Comparison of ENCODE assay signal across 10 mouse cellular contexts in genomic region chr11:102215511-102215910, GRCm38 (mm10). TPM values are rescaled to one million over a fixed set of nuclear protein-coding genes. Genes with fewer than 3 reads are reported as not detected.
DNase-seq lines count a peak whose midpoint lies in the region; ATAC-seq and TF ChIP-seq lines count a peak whose summit lies in the region.
"Had no signal": no experiment of that assay in that cellular context is flagged by ENCODE, and none has a peak within 500 bp of the region (broad histone marks: within the 10 kb centered on the region; RNA-seq: fewer than 3 reads in every experiment).

No protein-coding gene starts in this region.

- no peaks in the 10 kb centered on the region for H3K27me3 ChIP-seq in forebrain, postnatal 0 days (ENCODE audit: insufficient read depth, low read length)
- no peaks in the 10 kb centered on the region for H3K27me3 ChIP-seq in forebrain, embryonic 14.5 days (replicated peaks; ENCODE audit: control insufficient read depth, insufficient read depth, low read length)
- no peaks in the 10 kb centered on the region for H3K27me3 ChIP-seq in lung, embryonic 16.5 days (ENCODE audit: control insufficient read depth, insufficient read depth, low read depth, low read length)
- H3K27me3 ChIP-seq in heart, embryonic 16.5 days (ENCODE audit: control insufficient read depth, insufficient read depth, low read length): no peaks in the 10 kb centered on the region
- no peaks in the 10 kb centered on the region for H3K27me3 ChIP-seq in neural tube, embryonic 15.5 days (replicated peaks)
- H3K27me3 ChIP-seq: hindbrain, embryonic 15.5 days had no signal

- no peak overlapping the region for H3K27ac ChIP-seq in forebrain, postnatal 0 days (ENCODE audit: low read depth, low read length)
- no peak overlapping the region for H3K27ac ChIP-seq in forebrain, embryonic 14.5 days (ENCODE audit: low read depth, low read length)
- peak overlapping the region; percentile 98 for H3K27ac ChIP-seq in lung, embryonic 16.5 days (ENCODE audit: low read length)
- peak overlapping the region; percentile 99 for H3K27ac ChIP-seq in heart, embryonic 16.5 days (ENCODE audit: low read length)
- peak overlapping the region; percentile 37; the same call in 1 of the 2 replicates for H3K27ac ChIP-seq in neural tube, embryonic 15.5 days (replicated peaks)

- 79% methylated on average over 11 of the region's 11 CpGs for WGBS in forebrain, postnatal 0 days
- WGBS in forebrain, embryonic 14.5 days: 80% methylated on average over 11 of the region's 11 CpGs
- WGBS in lung, embryonic 16.5 days: 49% methylated on average over 11 of the region's 11 CpGs
- 31% methylated on average over 11 of the region's 11 CpGs for WGBS in heart, embryonic 16.5 days
- 70% methylated on average over 11 of the region's 11 CpGs for WGBS in neural tube, embryonic 15.5 days

- H3K4me1 ChIP-seq in forebrain, postnatal 0 days (ENCODE audit: insufficient read depth): peaks cover 46% of the 10 kb centered on the region
- H3K4me1 ChIP-seq in forebrain, embryonic 14.5 days (ENCODE audit: control insufficient read depth, insufficient read depth, low read length): peaks cover 45% of the 10 kb centered on the region
- peaks cover 82% of the 10 kb centered on the region for H3K4me1 ChIP-seq in lung, embryonic 16.5 days (replicated peaks; ENCODE audit: control insufficient read depth, insufficient read depth, low read length)
- H3K4me1 ChIP-seq in heart, embryonic 16.5 days (ENCODE audit: control insufficient read depth, insufficient read depth, low read length): peaks cover 86% of the 10 kb centered on the region
- H3K4me1 ChIP-seq in neural tube, embryonic 15.5 days: peaks cover 91% of the 10 kb centered on the region

- H3K9me3 ChIP-seq in forebrain, postnatal 0 days (ENCODE audit: low read length): no peaks in the 10 kb centered on the region
- no peaks in the 10 kb centered on the region for H3K9me3 ChIP-seq in forebrain, embryonic 14.5 days (replicated peaks; ENCODE audit: control insufficient read depth, low read length)
- H3K9me3 ChIP-seq in lung, embryonic 16.5 days (ENCODE audit: control insufficient read depth, low read length): no peaks in the 10 kb centered on the region
- no peaks in the 10 kb centered on the region for H3K9me3 ChIP-seq in heart, embryonic 16.5 days (replicated peaks; ENCODE audit: control insufficient read depth, low read length)
- no peaks in the 10 kb centered on the region for H3K9me3 ChIP-seq in neural tube, embryonic 15.5 days (replicated peaks)
- H3K9me3 ChIP-seq: hindbrain, embryonic 15.5 days had no signal

- DNase-seq in forebrain, postnatal 0 days: no peak
- no peak for DNase-seq in forebrain, embryonic 14.5 days (ENCODE audit: low spot score)
- no peak for DNase-seq in lung, adult 18-20 months
- no peak for DNase-seq in spleen, postnatal 36 days (ENCODE audit: low spot score in 2 of 2)
- no peak for DNase-seq in thymus, postnatal 14 days

- peaks cover 16% of the 10 kb centered on the region for H3K36me3 ChIP-seq in forebrain, postnatal 0 days (ENCODE audit: insufficient read depth)
- H3K36me3 ChIP-seq in forebrain, embryonic 14.5 days (ENCODE audit: control insufficient read depth, insufficient read depth, low read length): peaks cover 14% of the 10 kb centered on the region; the same call in 1 of the 2 replicates
- H3K36me3 ChIP-seq in lung, embryonic 16.5 days (ENCODE audit: control insufficient read depth, insufficient read depth, low read length): no peaks in the 10 kb centered on the region
- H3K36me3 ChIP-seq in heart, embryonic 16.5 days (ENCODE audit: control insufficient read depth, insufficient read depth): no peaks in the 10 kb centered on the region
- 0 out of 2 replicates have a peak, but pooled peaks cover 9% of the 10 kb centered on the region for H3K36me3 ChIP-seq in neural tube, embryonic 15.5 days
- H3K36me3 ChIP-seq: hindbrain, embryonic 15.5 days had no signal

- peak overlapping the region; percentile 67; the same call in 1 of the 2 replicates for H3K4me2 ChIP-seq in forebrain, postnatal 0 days (ENCODE audit: low read depth)
- no peak overlapping the region for H3K4me2 ChIP-seq in forebrain, embryonic 14.5 days (ENCODE audit: low read length)
- peak overlapping the region; percentile 73 for H3K4me2 ChIP-seq in lung, embryonic 16.5 days (ENCODE audit: low read depth, low read length)
- peak overlapping the region; percentile 85 for H3K4me2 ChIP-seq in heart, embryonic 16.5 days (ENCODE audit: low read depth, low read length)
- peak overlapping the region; percentile 9; the same call in 1 of the 2 replicates for H3K4me2 ChIP-seq in neural tube, embryonic 15.5 days
- H3K4me2 ChIP-seq: hindbrain, embryonic 15.5 days had no signal

- no peak for TF ChIP-seq CTCF in forebrain, postnatal 0 days (IDR thresholded peaks at IDR 0.05; ENCODE audit: low read depth)

- no peak for ATAC-seq in forebrain, postnatal 0 days
- no peak for ATAC-seq in forebrain, embryonic 14.5 days
- no peak for ATAC-seq in lung, embryonic 16.5 days (ENCODE audit: low read depth)
- ATAC-seq in heart, embryonic 16.5 days (replicated peaks; ENCODE audit: extremely low read depth, insufficient read depth, low FRiP score): no peak
- no peak for ATAC-seq in neural tube, embryonic 15.5 days (ENCODE audit: low FRiP score)

- H3K4me3 ChIP-seq in forebrain, postnatal 0 days (ENCODE audit: low read depth, low read length): no peak overlapping the region
- H3K4me3 ChIP-seq in forebrain, embryonic 14.5 days (ENCODE audit: low read depth, low read length): no peak overlapping the region
- peak overlapping the region; percentile 35 for H3K4me3 ChIP-seq in lung, embryonic 16.5 days (ENCODE audit: low read length)
- peak overlapping the region; percentile 45 for H3K4me3 ChIP-seq in heart, embryonic 16.5 days (ENCODE audit: low read length)
- no peak overlapping the region for H3K4me3 ChIP-seq in neural tube, embryonic 15.5 days (replicated peaks)
- H3K4me3 ChIP-seq: hindbrain, embryonic 15.5 days had no signal

- no peak overlapping the region for H3K9ac ChIP-seq in forebrain, postnatal 0 days
- H3K9ac ChIP-seq in forebrain, embryonic 14.5 days (ENCODE audit: low read length): no peak overlapping the region
- peak overlapping the region; percentile 35 for H3K9ac ChIP-seq in lung, embryonic 16.5 days (ENCODE audit: low read length)
- peak overlapping the region; percentile 67 for H3K9ac ChIP-seq in heart, embryonic 16.5 days (ENCODE audit: low read length)
- 0 out of 2 replicates have a peak overlapping the region, but pooled peaks have one; percentile 10 for H3K9ac ChIP-seq in neural tube, embryonic 15.5 days (replicated peaks)
- H3K9ac ChIP-seq: hindbrain, embryonic 15.5 days had no signal

RNA-seq across cellular contexts. Expression of gene Hdac5, which starts 14.5 kb away (rescaled TPM):
- total RNA-seq in forebrain, postnatal 0 days (2014; rRNA removed): 170 and 209 TPM in 2 replicates
- polyA plus RNA-seq in forebrain, postnatal 0 days (2015; fragmentation: Nextera tagmentation; extraction: Ambion mirVana): 67.1 and 69.4 TPM in 2 replicates
- polyA plus RNA-seq in forebrain, embryonic 14.5 days (2014; fragmentation: Nextera tagmentation; extraction: Ambion mirVana): 38.9 and 60.6 TPM in 2 replicates
- polyA plus RNA-seq in lung, embryonic 16.5 days (2015; fragmentation: Nextera tagmentation; extraction: Ambion mirVana): 70.1 and 80.4 TPM in 2 replicates
- polyA plus RNA-seq in heart, embryonic 16.5 days (2015; fragmentation: Nextera tagmentation; extraction: Ambion mirVana): 86.7 and 96.4 TPM in 2 replicates
- 74.0 and 77.4 TPM in 2 replicates for polyA plus RNA-seq in neural tube, embryonic 15.5 days (2015; fragmentation: Nextera tagmentation; extraction: Ambion mirVana)

RNA-seq across cellular contexts. Expression of gene G6pc3, which starts 26.1 kb away (rescaled TPM):
- 27.3 and 32.1 TPM in 2 replicates for total RNA-seq in forebrain, postnatal 0 days (2014; rRNA removed)
- 27.4 and 32.0 TPM in 2 replicates for polyA plus RNA-seq in forebrain, postnatal 0 days (2015; fragmentation: Nextera tagmentation; extraction: Ambion mirVana)
- 24.6 and 24.8 TPM in 2 replicates for polyA plus RNA-seq in forebrain, embryonic 14.5 days (2014; fragmentation: Nextera tagmentation; extraction: Ambion mirVana)
- polyA plus RNA-seq in lung, embryonic 16.5 days (2015; fragmentation: Nextera tagmentation; extraction: Ambion mirVana): 28.3 and 28.6 TPM in 2 replicates
- polyA plus RNA-seq in heart, embryonic 16.5 days (2015; fragmentation: Nextera tagmentation; extraction: Ambion mirVana): 24.4 and 25.0 TPM in 2 replicates
- polyA plus RNA-seq in neural tube, embryonic 15.5 days (2015; fragmentation: Nextera tagmentation; extraction: Ambion mirVana): 40.4 and 42.0 TPM in 2 replicates

RNA-seq across cellular contexts. Expression of gene Lsm12, which starts 30.4 kb away (rescaled TPM):
- 76.7 and 86.4 TPM in 2 replicates for total RNA-seq in forebrain, postnatal 0 days (2014; rRNA removed)
- polyA plus RNA-seq in forebrain, postnatal 0 days (2015; fragmentation: Nextera tagmentation; extraction: Ambion mirVana): 145 and 154 TPM in 2 replicates
- polyA plus RNA-seq in forebrain, embryonic 14.5 days (2014; fragmentation: Nextera tagmentation; extraction: Ambion mirVana): 83.1 and 93.7 TPM in 2 replicates
- 108 and 130 TPM in 2 replicates for polyA plus RNA-seq in lung, embryonic 16.5 days (2015; fragmentation: Nextera tagmentation; extraction: Ambion mirVana)
- polyA plus RNA-seq in heart, embryonic 16.5 days (2015; fragmentation: Nextera tagmentation; extraction: Ambion mirVana): 60.5 and 77.2 TPM in 2 replicates
- 111 and 121 TPM in 2 replicates for polyA plus RNA-seq in neural tube, embryonic 15.5 days (2015; fragmentation: Nextera tagmentation; extraction: Ambion mirVana)

RNA-seq across cellular contexts. Expression of gene BC030867, which starts 33.2 kb away (rescaled TPM):
- total RNA-seq in forebrain, postnatal 0 days (2014; rRNA removed): 0.62 and 1.0 TPM in 2 replicates
- polyA plus RNA-seq in forebrain, postnatal 0 days (2015; fragmentation: Nextera tagmentation; extraction: Ambion mirVana): 1.5 and 1.6 TPM in 2 replicates
- polyA plus RNA-seq in forebrain, embryonic 14.5 days (2014; fragmentation: Nextera tagmentation; extraction: Ambion mirVana): 6.1 and 6.3 TPM in 2 replicates
- polyA plus RNA-seq in lung, embryonic 16.5 days (2015; fragmentation: Nextera tagmentation; extraction: Ambion mirVana): 18.7 and 19.4 TPM in 2 replicates
- polyA plus RNA-seq in heart, embryonic 16.5 days (2015; fragmentation: Nextera tagmentation; extraction: Ambion mirVana): 11.8 and 12.3 TPM in 2 replicates
- polyA plus RNA-seq in neural tube, embryonic 15.5 days (2015; fragmentation: Nextera tagmentation; extraction: Ambion mirVana): 2.2 and 5.1 TPM in 2 replicates
- total RNA-seq: neutrophil, adult 5-6 weeks had no signal

RNA-seq across cellular contexts. Expression of gene Asb16, which starts 53.0 kb away (rescaled TPM):
- 0.54 and 1.4 TPM in 2 replicates for total RNA-seq in forebrain, postnatal 0 days (2014; rRNA removed)
- polyA plus RNA-seq in forebrain, postnatal 0 days (2015; fragmentation: Nextera tagmentation; extraction: Ambion mirVana): 0.11 TPM in 1 of 2 replicates, not detected in the other
- not detected in 2 replicates for polyA plus RNA-seq in forebrain, embryonic 14.5 days (2014; fragmentation: Nextera tagmentation; extraction: Ambion mirVana)
- polyA plus RNA-seq in lung, embryonic 16.5 days (2015; fragmentation: Nextera tagmentation; extraction: Ambion mirVana): 0.05 and 0.08 TPM in 2 replicates
- 0.08 and 0.09 TPM in 2 replicates for polyA plus RNA-seq in heart, embryonic 16.5 days (2015; fragmentation: Nextera tagmentation; extraction: Ambion mirVana)
- 0.10 and 0.12 TPM in 2 replicates for polyA plus RNA-seq in neural tube, embryonic 15.5 days (2015; fragmentation: Nextera tagmentation; extraction: Ambion mirVana)
- total RNA-seq: neutrophil, adult 5-6 weeks had no signal

Comparison
In these comparisons a context has a peak if more than half of its experiments do, and no peak if none do; other contexts are left out.
1. H3K27ac ChIP-seq: peak in lung, embryonic 16.5 days (single experiment), heart, embryonic 16.5 days (single experiment) and neural tube, embryonic 15.5 days (single experiment); none in forebrain, postnatal 0 days (single experiment) and forebrain, embryonic 14.5 days (single experiment).
2. H3K4me3 ChIP-seq: peak in lung, embryonic 16.5 days (single experiment) and heart, embryonic 16.5 days (single experiment); none in forebrain, postnatal 0 days (single experiment), forebrain, embryonic 14.5 days (single experiment) and neural tube, embryonic 15.5 days (single experiment).
3. H3K9ac ChIP-seq: peak in lung, embryonic 16.5 days (single experiment), heart, embryonic 16.5 days (single experiment) and neural tube, embryonic 15.5 days (single experiment); none in forebrain, postnatal 0 days (single experiment) and forebrain, embryonic 14.5 days (single experiment).